In the genomic region with DNA sequence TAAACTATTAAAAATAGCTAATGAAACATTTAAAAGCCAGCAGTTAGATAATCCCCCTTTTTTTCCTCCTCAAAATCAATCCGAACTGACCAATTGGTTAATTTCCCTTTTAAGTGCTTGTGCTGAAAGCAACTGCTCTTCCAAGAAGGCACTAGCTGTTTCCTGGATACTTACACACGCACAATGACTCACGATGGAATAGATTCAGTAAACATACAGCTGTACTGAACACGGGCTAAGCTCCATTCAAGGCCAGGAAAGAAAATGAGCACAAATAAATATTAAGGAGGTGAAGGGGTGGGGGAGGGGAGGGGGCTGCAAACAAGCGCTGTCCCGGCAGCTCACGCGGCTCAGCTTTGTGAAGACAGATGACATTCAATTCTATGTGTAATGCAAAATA, we compare ENCODE assay signal across 24 mouse cellular contexts. TPM values are rescaled to one million over a fixed set of nuclear protein-coding genes. Genes with fewer than 3 reads are reported as not detected.
DNase-seq lines count a peak whose midpoint lies in the region; ATAC-seq and TF ChIP-seq lines count a peak whose summit lies in the region.
"Had no signal": no experiment of that assay in that cellular context is flagged by ENCODE, and none has a peak within 500 bp of the region (broad histone marks: within the 10 kb centered on the region; RNA-seq: fewer than 3 reads in every experiment).

No protein-coding gene starts in this region.

- ATAC-seq in forebrain, embryonic 11.5 days (replicated peaks; ENCODE audit: low FRiP score) = peak; percentile 49; the same call in 1 of the 2 replicates
- peak; percentile 47; the same call in 1 of the 2 replicates for ATAC-seq in midbrain, embryonic 11.5 days (ENCODE audit: low FRiP score)
- no peak for ATAC-seq in neural tube, embryonic 14.5 days (ENCODE audit: low read depth)
- ATAC-seq in activated CD4-positive, CD25-positive, alpha-beta regulatory T cell, adult 4 months = no peak
- no peak for ATAC-seq in liver, postnatal 0 days
- ATAC-seq: CD4-positive, CD25-positive, alpha-beta regulatory T cell, adult 4 months had no signal

- H3K36me3 ChIP-seq in forebrain, embryonic 11.5 days (ENCODE audit: control insufficient read depth, insufficient read depth, low read length) = no peaks in the 10 kb centered on the region
- H3K36me3 ChIP-seq in forebrain, embryonic 10.5 days (replicated peaks) = peaks cover 5% of the 10 kb centered on the region
- H3K36me3 ChIP-seq in midbrain, embryonic 11.5 days (ENCODE audit: control insufficient read depth, insufficient read depth, low read length) = 0 out of 2 replicates have a peak, but pooled peaks cover 2% of the 10 kb centered on the region
- no peaks in the 10 kb centered on the region for H3K36me3 ChIP-seq in neural tube, embryonic 14.5 days (ENCODE audit: control insufficient read depth, insufficient read depth, low read length)
- H3K36me3 ChIP-seq in liver, postnatal 0 days (replicated peaks; ENCODE audit: insufficient read depth, low read length) = peaks cover 12% of the 10 kb centered on the region
- H3K36me3 ChIP-seq: stomach, embryonic 15.5 days had no signal

- no peak for TF ChIP-seq EP300 in liver, postnatal 0 days (IDR thresholded peaks at IDR 0.05; ENCODE audit: low read depth)

- no peaks in the 10 kb centered on the region; the same call in 1 of the 2 replicates for H3K27me3 ChIP-seq in forebrain, embryonic 11.5 days (ENCODE audit: control insufficient read depth, insufficient read depth, low read length)
- peaks cover 51% of the 10 kb centered on the region for H3K27me3 ChIP-seq in forebrain, embryonic 10.5 days (ENCODE audit: poor library complexity, severe bottlenecking)
- no peaks in the 10 kb centered on the region; the same call in 1 of the 2 replicates for H3K27me3 ChIP-seq in midbrain, embryonic 11.5 days (ENCODE audit: control insufficient read depth, insufficient read depth, low read length)
- H3K27me3 ChIP-seq in neural tube, embryonic 14.5 days (ENCODE audit: control insufficient read depth, insufficient read depth, low read length) = no peaks in the 10 kb centered on the region
- H3K27me3 ChIP-seq in liver, postnatal 0 days (ENCODE audit: insufficient read depth, low read length) = no peaks in the 10 kb centered on the region
- H3K27me3 ChIP-seq: heart, embryonic 15.5 days had no signal

- no peak overlapping the region for H3K4me3 ChIP-seq in forebrain, embryonic 11.5 days (ENCODE audit: low read depth, low read length)
- no peak overlapping the region for H3K4me3 ChIP-seq in forebrain, embryonic 10.5 days
- H3K4me3 ChIP-seq in layer of hippocampus, adult 2 months = no peak overlapping the region
- H3K4me3 ChIP-seq in midbrain, embryonic 11.5 days (ENCODE audit: low read depth, low read length) = no peak overlapping the region
- H3K4me3 ChIP-seq in neural tube, embryonic 14.5 days (ENCODE audit: low read depth, low read length) = no peak overlapping the region
- H3K4me3 ChIP-seq in liver, postnatal 0 days (ENCODE audit: low read depth, low read length) = no peak overlapping the region
- H3K4me3 ChIP-seq: erythroblast, embryonic 14.5 days; heart, embryonic 15.5 days; left cerebral cortex, adult 2 months; stomach, embryonic 15.5 days had no signal

- H3K9ac ChIP-seq in forebrain, embryonic 11.5 days (ENCODE audit: low read length) = no peak overlapping the region
- no peak overlapping the region for H3K9ac ChIP-seq in midbrain, embryonic 11.5 days (ENCODE audit: low read length)
- peak overlapping the region; percentile 11; the same call in 1 of the 2 replicates for H3K9ac ChIP-seq in neural tube, embryonic 14.5 days (replicated peaks; ENCODE audit: low read depth, low read length)
- H3K9ac ChIP-seq in liver, postnatal 0 days (replicated peaks) = no peak overlapping the region
- H3K9ac ChIP-seq: heart, embryonic 15.5 days; stomach, embryonic 15.5 days had no signal

- H3K27ac ChIP-seq in forebrain, embryonic 11.5 days (ENCODE audit: low read depth, low read length) = no peak overlapping the region
- H3K27ac ChIP-seq in forebrain, embryonic 10.5 days = no peak overlapping the region
- H3K27ac ChIP-seq in layer of hippocampus, adult 2 months = peak overlapping the region; percentile 70
- no peak overlapping the region for H3K27ac ChIP-seq in midbrain, embryonic 11.5 days (ENCODE audit: low read depth, low read length)
- H3K27ac ChIP-seq in neural tube, embryonic 14.5 days (ENCODE audit: low read depth, low read length) = no peak overlapping the region
- H3K27ac ChIP-seq in liver, postnatal 0 days (ENCODE audit: low read depth) = no peak overlapping the region
- H3K27ac ChIP-seq: heart, embryonic 15.5 days; left cerebral cortex, adult 2 months; stomach, embryonic 15.5 days had no signal

- no peak overlapping the region for H3K4me2 ChIP-seq in forebrain, embryonic 11.5 days (ENCODE audit: low read depth, low read length, severe bottlenecking)
- no peak overlapping the region for H3K4me2 ChIP-seq in midbrain, embryonic 11.5 days
- H3K4me2 ChIP-seq in neural tube, embryonic 14.5 days (ENCODE audit: low read depth, low read length) = no peak overlapping the region
- H3K4me2 ChIP-seq in liver, postnatal 0 days (ENCODE audit: low read depth, low read length) = no peak overlapping the region
- H3K4me2 ChIP-seq: heart, embryonic 15.5 days; stomach, embryonic 15.5 days had no signal

- peaks cover 5% of the 10 kb centered on the region for H3K4me1 ChIP-seq in forebrain, embryonic 11.5 days (replicated peaks; ENCODE audit: control insufficient read depth, insufficient read depth, low read length)
- peaks cover 46% of the 10 kb centered on the region for H3K4me1 ChIP-seq in forebrain, embryonic 10.5 days
- H3K4me1 ChIP-seq in midbrain, embryonic 11.5 days (ENCODE audit: control insufficient read depth, insufficient read depth, low read length) = peaks cover 18% of the 10 kb centered on the region
- peaks cover 14% of the 10 kb centered on the region; the same call in 1 of the 2 replicates for H3K4me1 ChIP-seq in neural tube, embryonic 14.5 days (ENCODE audit: control insufficient read depth, insufficient read depth, low read length)
- H3K4me1 ChIP-seq in liver, postnatal 0 days (ENCODE audit: insufficient read depth) = no peaks in the 10 kb centered on the region; the same call in 1 of the 2 replicates
- H3K4me1 ChIP-seq: heart, embryonic 15.5 days had no signal

- WGBS in forebrain, embryonic 11.5 days = 21% methylated on average over 8 of the region's 8 CpGs
- 39% methylated on average over 8 of the region's 8 CpGs for WGBS in forebrain, embryonic 10.5 days
- WGBS in midbrain, embryonic 11.5 days = 23% methylated on average over 8 of the region's 8 CpGs
- WGBS in neural tube, embryonic 14.5 days = 7% methylated on average over 8 of the region's 8 CpGs
- 44% methylated on average over 8 of the region's 8 CpGs for WGBS in liver, postnatal 0 days (ENCODE audit: insufficient replicate concordance)

- TF ChIP-seq CTCF in layer of hippocampus, adult 2 months (conservative IDR thresholded peaks at IDR 0.05) = no peak
- no peak for TF ChIP-seq CTCF in liver, postnatal 0 days (IDR thresholded peaks at IDR 0.05; ENCODE audit: low read depth)

- no peaks in the 10 kb centered on the region for H3K9me3 ChIP-seq in forebrain, embryonic 11.5 days (ENCODE audit: control insufficient read depth, low read length)
- H3K9me3 ChIP-seq in forebrain, embryonic 10.5 days = no peaks in the 10 kb centered on the region
- H3K9me3 ChIP-seq in midbrain, embryonic 11.5 days (ENCODE audit: control insufficient read depth, low read length) = no peaks in the 10 kb centered on the region
- H3K9me3 ChIP-seq in neural tube, embryonic 14.5 days (ENCODE audit: control insufficient read depth, low read length) = no peaks in the 10 kb centered on the region
- no peaks in the 10 kb centered on the region for H3K9me3 ChIP-seq in liver, postnatal 0 days (ENCODE audit: low read length)
- H3K9me3 ChIP-seq: heart, embryonic 15.5 days; stomach, embryonic 15.5 days had no signal

- DNase-seq in forebrain, embryonic 11.5 days (ENCODE audit: low spot score) = no peak
- no peak for DNase-seq in forebrain, embryonic 10.5 days (ENCODE audit: extremely low spot score, low spot score)
- DNase-seq in layer of hippocampus, adult 2 months (ENCODE audit: low spot score in 2 of 2) = no peak
- no peak for DNase-seq in layer of hippocampus, adult 9-11 months
- peak; percentile 82 for DNase-seq in midbrain, embryonic 11.5 days (ENCODE audit: low spot score, missing footprints)
- DNase-seq in liver, postnatal 0 days = no peak
- DNase-seq: cerebellum, adult 2 months; gastrocnemius, postnatal 14 days; heart, postnatal 4 days; kidney, adult 8-10 months; kidney, postnatal 14 days; left cerebral cortex, postnatal 4 days; liver; lung, adult 18-20 months; spleen, adult 18-20 months; thymus, adult 2 months had no signal

RNA-seq across cellular contexts. Expression of a gene that starts 14.8 kb away (rescaled TPM):
- 7.6 and 8.5 TPM in 2 replicates for polyA plus RNA-seq in forebrain, embryonic 11.5 days (2014; fragmentation: Nextera tagmentation; extraction: Ambion mirVana)
- polyA plus RNA-seq in forebrain, embryonic 10.5 days (2016; fragmentation: Nextera tagmentation; extraction: Ambion mirVana) = 3.1 and 3.8 TPM in 2 replicates
- 100 to 1,000 TPM; 102 to 112 TPM for total RNA-seq in layer of hippocampus, adult 2 months (2021)
- polyA plus RNA-seq in midbrain, embryonic 11.5 days (2014; fragmentation: Nextera tagmentation; extraction: Ambion mirVana) = 8.3 TPM in 2 replicates
- polyA plus RNA-seq in neural tube, embryonic 14.5 days (2014; fragmentation: Nextera tagmentation; extraction: Ambion mirVana) = 15.9 and 17.8 TPM in 2 replicates
- polyA plus RNA-seq in activated CD4-positive, CD25-positive, alpha-beta regulatory T cell, adult 4 months (2017; shearing (Covaris generic)) = under 1 TPM in 1 of 2 experiments, not detected in 1; 0.05 TPM
- polyA plus RNA-seq in liver, postnatal 0 days (2015; fragmentation: Nextera tagmentation; extraction: Ambion mirVana) = 10.0 and 11.8 TPM in 2 replicates
- total RNA-seq: megakaryocyte-erythroid progenitor cell, adult 5-6 weeks had no signal

Comparison
In these comparisons a context has a peak if more than half of its experiments do, and no peak if none do; other contexts are left out.
1. ATAC-seq: peak in forebrain, embryonic 11.5 days (single experiment) and midbrain, embryonic 11.5 days (single experiment); none in neural tube, embryonic 14.5 days (single experiment), activated CD4-positive, CD25-positive, alpha-beta regulatory T cell, adult 4 months (single experiment) and liver, postnatal 0 days (single experiment).